Mouse (Mus musculus) cerebellum, adult 9-10 months (tissue): ENCODE data around the gene Zfp960.
"Not testable (repeated sequence)": the region's sequence is repeated elsewhere in the genome, so short reads cannot be mapped to it uniquely, and the experiment has no call there.

Experiments
- DNase-seq: peaks from one replicate; pipeline ENCODE4 v3.0.0; 2022

Gene Zfp960

GRCm38 (mm10) chr17:17063628-17064494 lies at the start of gene Zfp960:
Gene Zfp960 (plus strand): TSS chr17:17064113.
- peak; percentile 84 for DNase-seq

- not testable (repeated sequence) for DNase-seq
These were observed 45.8 kb upstream of the Zfp960 start for GRCm38 (mm10) chr17:17018071-17018470.

GRCm38 (mm10) chr17:17059566-17059965 lies 4.3 kb upstream of the Zfp960 start:
- not testable (repeated sequence) for DNase-seq

GRCm38 (mm10) chr17:17120830-17121502 lies 57.1 kb downstream of the Zfp960 start, which contains the start of gene Zfp97:
Gene Zfp97 (plus strand): TSS chr17:17121415.
- not testable (repeated sequence) for DNase-seq
